Mouse (Mus musculus) C2C12 (cell line): ENCODE measurements around the gene Lrguk. TPM values are rescaled to one million over a fixed set of nuclear protein-coding genes. Genes with fewer than 3 reads are reported as not detected.

ENCODE experiments used
- H3K27me3 ChIP-seq: one replicate; pipeline ENCODE4 v1.6.1; 2011; ENCODE audit not compliant: control insufficient read depth, insufficient read depth, insufficient read length
- H3K36me3 ChIP-seq: one replicate; pipeline ENCODE4 v1.6.1; 2011; ENCODE audit not compliant: control insufficient read depth, insufficient read depth
- H3K4me3 ChIP-seq: one replicate; pipeline ENCODE4 v1.5.1; 2011; ENCODE audit warnings: mild to moderate bottlenecking, control low read depth; ENCODE audit not compliant: poor library complexity, insufficient read depth, severe bottlenecking
- H3K79me2 ChIP-seq: one replicate; pipeline ENCODE4 v1.6.1; 2011; ENCODE audit not compliant: control insufficient read depth, insufficient read depth
- H3K79me3 ChIP-seq: one replicate; pipeline ENCODE4 v1.6.1; 2011; ENCODE audit warnings: low read depth, control low read depth
- H3ac ChIP-seq: one replicate; pipeline ENCODE3; 2011; ENCODE audit warnings: low read depth; ENCODE audit not compliant: control insufficient read depth, insufficient read length
- CEBPB ChIP-seq: IDR thresholded peaks from one replicate; pipeline ENCODE4 v1.6.1; 2011; ENCODE audit warnings: low read depth, mild to moderate bottlenecking, control low read depth, moderate library complexity
- CTCF ChIP-seq: IDR thresholded peaks from one replicate; pipeline ENCODE4 v1.5.1; 2011; ENCODE audit not compliant: control insufficient read depth, insufficient read depth, insufficient read length
- FOSL1 ChIP-seq: IDR thresholded peaks from one replicate; pipeline ENCODE4 v1.8.0; 2011; ENCODE audit warnings: mild to moderate bottlenecking, low read length; ENCODE audit not compliant: poor library complexity, insufficient read depth, severe bottlenecking
- MAX ChIP-seq: IDR thresholded peaks from one replicate; pipeline ENCODE4 v1.6.1; 2011; ENCODE audit warnings: mild to moderate bottlenecking, control low read depth
- MYOD1 ChIP-seq: IDR thresholded peaks from one replicate; pipeline ENCODE4 v1.6.1; 2011; ENCODE audit warnings: low read depth; ENCODE audit not compliant: control insufficient read depth, insufficient read length
- MYOG ChIP-seq: IDR thresholded peaks from one replicate; pipeline ENCODE4 v1.6.1; 2011; ENCODE audit not compliant: control insufficient read depth, insufficient read length; ENCODE audit errors: extremely low read depth
- USF1 ChIP-seq: IDR thresholded peaks from one replicate; pipeline ENCODE4 v1.6.1; 2011; ENCODE audit warnings: low read depth, mild to moderate bottlenecking, control low read depth, moderate library complexity
- polyA plus RNA-seq: library from polyadenylated mRNA; unstranded; fragments of >200 nt; fragmentation: generic; extraction: Trizol; gene quantifications from one replicate; pipeline ENCODE4 v1.2.1, GENCODE M21; 2012; ENCODE audit warnings: missing spikeins

Gene Lrguk
- polyA plus RNA-seq, 1 experiment: 0.32 TPM

- Histone ChIP-seq H3K4me3 (no peak overlapping the region), H3K79me3 (no peaks in the 10 kb centered on the region), H3K79me2 (no peaks in the 10 kb centered on the region), H3K36me3 (no peaks in the 10 kb centered on the region), H3ac (no peak overlapping the region), H3K27me3 (peaks cover 6% of the 10 kb centered on the region)
- TF ChIP-seq MYOD1: no peak
- TF ChIP-seq CEBPB: no peak
- TF ChIP-seq CTCF: no peak
- TF ChIP-seq FOSL1: no peak
- TF ChIP-seq MYOG: no peak
- no peak for TF ChIP-seq USF1
- TF ChIP-seq MAX: no peak
These were observed 29.7 kb upstream of the Lrguk start for GRCm38 (mm10) chr6:33999530-33999929.

- H3K4me3 ChIP-seq: no peak overlapping the region
- no peaks in the 10 kb centered on the region for H3K36me3 ChIP-seq
- H3K79me2 ChIP-seq: no peaks in the 10 kb centered on the region
- H3K79me3 ChIP-seq: no peaks in the 10 kb centered on the region
- peaks cover 3% of the 10 kb centered on the region for H3K27me3 ChIP-seq
- TF ChIP-seq MAX (no peak), USF1 (no peak), CTCF (no peak), MYOD1 (no peak), CEBPB (no peak), MYOG (no peak), FOSL1 (no peak)
- H3ac ChIP-seq: no peak overlapping the region
These were observed 28.6 kb upstream of the Lrguk start for GRCm38 (mm10) chr6:34000644-34001043.

GRCm38 (mm10) chr6:34003033-34003432 is 26.2 kb upstream of the Lrguk start:
- no peak overlapping the region for H3ac ChIP-seq

GRCm38 (mm10) chr6:34013469-34013868 is 15.8 kb upstream of the Lrguk start:
- no peak overlapping the region for H3ac ChIP-seq
- no peaks in the 10 kb centered on the region for H3K27me3 ChIP-seq
- no peaks in the 10 kb centered on the region for H3K36me3 ChIP-seq
- no peak overlapping the region for H3K4me3 ChIP-seq
- no peaks in the 10 kb centered on the region for H3K79me2 ChIP-seq
- TF ChIP-seq CTCF (no peak), MYOD1 (no peak), MYOG (no peak), CEBPB (no peak), USF1 (no peak), FOSL1 (no peak), MAX (no peak)
- no peaks in the 10 kb centered on the region for H3K79me3 ChIP-seq

More at GRCm38 (mm10) chr6:34003033-34003432, 26.2 kb upstream of the Lrguk start:
- no peaks in the 10 kb centered on the region for H3K36me3 ChIP-seq
- no peaks in the 10 kb centered on the region for H3K79me3 ChIP-seq
- H3K79me2 ChIP-seq: no peaks in the 10 kb centered on the region
- peaks cover 3% of the 10 kb centered on the region for H3K27me3 ChIP-seq
- H3K4me3 ChIP-seq: no peak overlapping the region
- TF ChIP-seq CTCF: no peak
- TF ChIP-seq MYOG: no peak
- TF ChIP-seq CEBPB: no peak
- no peak for TF ChIP-seq USF1
- TF ChIP-seq FOSL1: no peak
- TF ChIP-seq MAX: no peak
- TF ChIP-seq MYOD1: no peak

- TF ChIP-seq CEBPB: no peak
- TF ChIP-seq MYOD1: no peak
- no peak for TF ChIP-seq FOSL1
- TF ChIP-seq USF1: no peak
- TF ChIP-seq CTCF: no peak
- no peak for TF ChIP-seq MYOG
- no peak for TF ChIP-seq MAX
- Histone ChIP-seq H3K36me3 (no peaks in the 10 kb centered on the region), H3K27me3 (no peaks in the 10 kb centered on the region), H3K4me3 (peak overlapping the region; percentile 42), H3K79me3 (no peaks in the 10 kb centered on the region), H3K79me2 (no peaks in the 10 kb centered on the region), H3ac (peak overlapping the region; percentile 61)
These were observed 439 bp downstream of the Lrguk start for GRCm38 (mm10) chr6:34029746-34030027.

GRCm38 (mm10) chr6:34034096-34034495 is 4.8 kb downstream of the Lrguk start:
- H3ac ChIP-seq: no peak overlapping the region
- no peaks in the 10 kb centered on the region for H3K27me3 ChIP-seq
- no peak overlapping the region for H3K4me3 ChIP-seq
- TF ChIP-seq CTCF (no peak), CEBPB (no peak), MAX (no peak), MYOG (no peak), FOSL1 (no peak), USF1 (no peak), MYOD1 (no peak)
- H3K79me2 ChIP-seq: no peaks in the 10 kb centered on the region
- H3K36me3 ChIP-seq: no peaks in the 10 kb centered on the region
- no peaks in the 10 kb centered on the region for H3K79me3 ChIP-seq
